Mouse (Mus musculus): Measurements from ENCODE around the gene Cd109. TPM values are rescaled to one million over a fixed set of nuclear protein-coding genes. Genes with fewer than 3 reads are reported as not detected.

Cd109 gene
- polyA plus RNA-seq, 1 experiment from 2014 or later = 1.8 TPM

- H3K9me3 ChIP-seq (replicated peaks) = no peaks in the 10 kb centered on the region
- ATAC-seq (ENCODE audit: insufficient number of reproducible peaks, low FRiP score) = no peak
- WGBS = 53% methylated on average over 3 of the region's 3 CpGs
- no peaks in the 10 kb centered on the region for H3K27me3 ChIP-seq (replicated peaks)
- no peaks in the 10 kb centered on the region for H3K36me3 ChIP-seq
- H3K9ac ChIP-seq = no peak overlapping the region
- no peak overlapping the region for H3K27ac ChIP-seq (ENCODE audit: poor library complexity, severe bottlenecking)
- H3K4me1 ChIP-seq (replicated peaks) = peaks cover 8% of the 10 kb centered on the region
- no peak overlapping the region for H3K4me3 ChIP-seq
- H3K4me2 ChIP-seq = no peak overlapping the region
Observed at GRCm38 (mm10) chr9:78742012-78742411, 126.7 kb downstream of the Cd109 start.

GRCm38 (mm10) chr9:78750246-78750645 lies 134.9 kb downstream of the Cd109 start:
- no peak for ATAC-seq (ENCODE audit: insufficient number of reproducible peaks, low FRiP score)
- 47% methylated on average over 3 of the region's 3 CpGs for WGBS
- no peaks in the 10 kb centered on the region for H3K36me3 ChIP-seq

More at GRCm38 (mm10) chr9:78750246-78750645, 134.9 kb downstream of the Cd109 start:
- no peak overlapping the region for H3K4me2 ChIP-seq
- no peak overlapping the region for H3K4me3 ChIP-seq
- no peaks in the 10 kb centered on the region for H3K9me3 ChIP-seq (replicated peaks)
- no peak overlapping the region for H3K9ac ChIP-seq
- no peaks in the 10 kb centered on the region for H3K27me3 ChIP-seq (replicated peaks)
- H3K4me1 ChIP-seq (replicated peaks) = peaks cover 3% of the 10 kb centered on the region
- H3K27ac ChIP-seq (ENCODE audit: poor library complexity, severe bottlenecking) = no peak overlapping the region

Other genes starting within 250 kb of the Cd109 start
- not detected in 2 replicates for gene Dppa5a, start 247.4 kb upstream of the Cd109 start, polyA plus RNA-seq (2016; fragmentation: Nextera tagmentation; extraction: Ambion mirVana)
- 0.56 and 0.68 TPM in 2 replicates for gene Ooep, start 236.8 kb upstream of the Cd109 start, polyA plus RNA-seq (2016; fragmentation: Nextera tagmentation; extraction: Ambion mirVana)
- gene Ddx43, start 219.8 kb upstream of the Cd109 start, polyA plus RNA-seq (2016; fragmentation: Nextera tagmentation; extraction: Ambion mirVana) = 0.24 and 0.36 TPM in 2 replicates
- 0.68 and 0.82 TPM in 2 replicates for gene Cgas, start 172.3 kb upstream of the Cd109 start, polyA plus RNA-seq (2016; fragmentation: Nextera tagmentation; extraction: Ambion mirVana)
- gene Mto1, start 167.3 kb upstream of the Cd109 start, polyA plus RNA-seq (2016; fragmentation: Nextera tagmentation; extraction: Ambion mirVana) = 26.8 and 28.8 TPM in 2 replicates
- gene Gm17324, start 166.8 kb upstream of the Cd109 start, polyA plus RNA-seq (2016; fragmentation: Nextera tagmentation; extraction: Ambion mirVana) = 0.65 and 0.99 TPM in 2 replicates
- 2,772 and 2,882 TPM in 2 replicates for gene Eef1a1, start 126.4 kb upstream of the Cd109 start, polyA plus RNA-seq (2016; fragmentation: Nextera tagmentation; extraction: Ambion mirVana)
- 8.2 and 8.5 TPM in 2 replicates for gene Slc17a5, start 27.5 kb upstream of the Cd109 start, polyA plus RNA-seq (2016; fragmentation: Nextera tagmentation; extraction: Ambion mirVana)